Mouse (Mus musculus): ENCODE data around the gene Nlgn2. TPM values are rescaled to one million over a fixed set of nuclear protein-coding genes. Genes with fewer than 3 reads are reported as not detected.

Gene Nlgn2
- polyA plus RNA-seq, 1 experiment: 10.7 TPM

DNA sequence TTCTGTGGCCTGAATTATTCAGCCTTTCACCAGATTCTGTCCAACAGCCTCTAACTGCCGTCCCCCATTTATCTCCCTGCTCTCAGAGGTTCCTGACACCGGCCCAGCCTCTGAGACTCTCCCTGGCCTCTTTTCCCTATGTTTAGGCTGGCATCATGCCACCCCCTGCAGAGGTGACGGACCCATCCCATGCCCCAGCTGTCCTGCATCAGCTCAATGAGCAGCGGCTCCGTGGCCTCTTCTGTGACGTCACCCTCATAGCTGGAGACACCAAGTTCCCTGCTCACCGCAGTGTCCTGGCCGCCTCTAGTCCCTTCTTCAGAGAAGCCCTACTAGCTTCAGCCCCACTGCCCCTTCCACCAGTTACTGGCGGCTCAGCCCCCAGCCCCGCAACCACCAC lies 61.9 kb downstream of the Nlgn2 start:
- H3K36me3 ChIP-seq (ENCODE audit: control insufficient read depth, insufficient read depth): no peaks in the 10 kb centered on the region
- TF ChIP-seq MYOG (IDR thresholded peaks at IDR 0.05; ENCODE audit: control insufficient read depth, extremely low read depth, insufficient read length) (no peak), FOSL1 (IDR thresholded peaks at IDR 0.05; ENCODE audit: insufficient read depth, low read length, poor library complexity, severe bottlenecking) (no peak), CEBPB (IDR thresholded peaks at IDR 0.05; ENCODE audit: low read depth) (no peak)
- no peaks in the 10 kb centered on the region for H3K79me3 ChIP-seq (ENCODE audit: low read depth)
- no peak overlapping the region for H3K4me3 ChIP-seq (ENCODE audit: insufficient read depth, poor library complexity, severe bottlenecking)
- no peaks in the 10 kb centered on the region for H3K27me3 ChIP-seq (ENCODE audit: control insufficient read depth, insufficient read depth, insufficient read length)
- H3K79me2 ChIP-seq (ENCODE audit: control insufficient read depth, insufficient read depth): no peaks in the 10 kb centered on the region
- H3ac ChIP-seq (ENCODE audit: control insufficient read depth, insufficient read length, low read depth): no peak overlapping the region

DNA sequence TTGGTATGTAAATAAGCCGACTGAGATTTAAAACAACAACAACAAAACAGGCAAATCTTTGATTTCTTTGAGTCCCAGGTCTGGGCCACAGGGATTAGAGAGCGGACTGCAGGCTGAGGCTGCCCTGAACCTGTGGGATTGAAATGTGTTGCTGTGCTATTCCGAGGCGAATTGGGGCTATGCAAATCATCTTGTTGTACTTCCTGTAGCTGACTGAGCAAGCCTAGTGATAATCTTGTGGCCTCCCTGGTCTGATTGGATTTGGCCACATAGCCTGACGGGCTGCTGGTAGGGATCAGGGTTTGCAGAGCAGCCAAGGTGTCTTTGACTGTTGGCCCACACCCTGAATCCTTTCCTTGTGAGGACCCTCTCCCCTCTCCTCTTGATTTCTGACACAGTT lies 62.6 kb downstream of the Nlgn2 start:
- H3K79me2 ChIP-seq (ENCODE audit: control insufficient read depth, insufficient read depth): no peaks in the 10 kb centered on the region
- H3ac ChIP-seq (ENCODE audit: control insufficient read depth, insufficient read length, low read depth): no peak overlapping the region
- no peaks in the 10 kb centered on the region for H3K79me3 ChIP-seq (ENCODE audit: low read depth)
- no peak overlapping the region for H3K4me3 ChIP-seq (ENCODE audit: insufficient read depth, poor library complexity, severe bottlenecking)
- H3K36me3 ChIP-seq (ENCODE audit: control insufficient read depth, insufficient read depth): no peaks in the 10 kb centered on the region
- TF ChIP-seq MAX (IDR thresholded peaks at IDR 0.05) (no peak), CEBPB (IDR thresholded peaks at IDR 0.05; ENCODE audit: low read depth) (no peak), USF1 (IDR thresholded peaks at IDR 0.05; ENCODE audit: low read depth) (no peak), MYOD1 (IDR thresholded peaks at IDR 0.05; ENCODE audit: control insufficient read depth, insufficient read length, low read depth) (no peak), FOSL1 (IDR thresholded peaks at IDR 0.05; ENCODE audit: insufficient read depth, low read length, poor library complexity, severe bottlenecking) (no peak), MYOG (IDR thresholded peaks at IDR 0.05; ENCODE audit: control insufficient read depth, extremely low read depth, insufficient read length) (no peak), CTCF (IDR thresholded peaks at IDR 0.05; ENCODE audit: control insufficient read depth, insufficient read depth, insufficient read length) (no peak)
- H3K27me3 ChIP-seq (ENCODE audit: control insufficient read depth, insufficient read depth, insufficient read length): no peaks in the 10 kb centered on the region

Small RNAs within 50 kb of the gene (microRNA-seq; reads per million reads assigned to microRNA genes)
- gene Mir6924 (ENCODE audit: borderline microRNAs expressed): not detected

Other genes with a start within 250 kb of the Nlgn2 start
- gene Atp1b2, start 231.8 kb downstream of the Nlgn2 start, polyA plus RNA-seq (2012; fragmentation: generic; extraction: Trizol): 0.20 TPM
- gene Shbg, start 219.9 kb downstream of the Nlgn2 start, polyA plus RNA-seq (2012; fragmentation: generic; extraction: Trizol): 0.18 TPM
- 3.8 TPM for gene Sat2, start 215.8 kb downstream of the Nlgn2 start, polyA plus RNA-seq (2012; fragmentation: generic; extraction: Trizol)
- gene Fxr2, start 204.8 kb downstream of the Nlgn2 start, polyA plus RNA-seq (2012; fragmentation: generic; extraction: Trizol): 96.0 TPM
- gene Sox15, start 182.5 kb downstream of the Nlgn2 start, polyA plus RNA-seq (2012; fragmentation: generic; extraction: Trizol): 0.08 TPM
- gene Mpdu1, start 175.1 kb downstream of the Nlgn2 start, polyA plus RNA-seq (2012; fragmentation: generic; extraction: Trizol): 95.8 TPM
- gene Cd68, start 171.6 kb downstream of the Nlgn2 start, polyA plus RNA-seq (2012; fragmentation: generic; extraction: Trizol): 1.5 TPM
- gene Eif4a1, start 165.4 kb downstream of the Nlgn2 start, polyA plus RNA-seq (2012; fragmentation: generic; extraction: Trizol): 1,304 TPM
- gene Senp3, start 155.7 kb downstream of the Nlgn2 start, polyA plus RNA-seq (2012; fragmentation: generic; extraction: Trizol): 89.0 TPM
- gene Tnfsf13, start 152.0 kb downstream of the Nlgn2 start, polyA plus RNA-seq (2012; fragmentation: generic; extraction: Trizol): 0.28 TPM
- 6.4 TPM for gene Tnfsf12, start 141.9 kb downstream of the Nlgn2 start, polyA plus RNA-seq (2012; fragmentation: generic; extraction: Trizol)
- gene Tnfsfm13, start 141.7 kb downstream of the Nlgn2 start, polyA plus RNA-seq (2012; fragmentation: generic; extraction: Trizol): 1.5 TPM
- gene Polr2a, start 79.1 kb downstream of the Nlgn2 start, polyA plus RNA-seq (2012; fragmentation: generic; extraction: Trizol): 84.2 TPM
- gene Slc35g3, start 75.8 kb downstream of the Nlgn2 start, polyA plus RNA-seq (2012; fragmentation: generic; extraction: Trizol): 0.08 TPM
- gene Zbtb4, start 71.9 kb downstream of the Nlgn2 start, polyA plus RNA-seq (2012; fragmentation: generic; extraction: Trizol): 3.0 TPM
- 37.7 TPM for gene Chrnb1, start 41.8 kb downstream of the Nlgn2 start, polyA plus RNA-seq (2012; fragmentation: generic; extraction: Trizol)
- 4.2 TPM for gene Fgf11, start 35.9 kb downstream of the Nlgn2 start, polyA plus RNA-seq (2012; fragmentation: generic; extraction: Trizol)
- 0.32 TPM for gene Tmem102, start 32.2 kb downstream of the Nlgn2 start, polyA plus RNA-seq (2012; fragmentation: generic; extraction: Trizol)
- gene Gm39566, start 22.5 kb downstream of the Nlgn2 start, polyA plus RNA-seq (2012; fragmentation: generic; extraction: Trizol): not detected
- not detected for gene Spem2, start 19.3 kb downstream of the Nlgn2 start, polyA plus RNA-seq (2012; fragmentation: generic; extraction: Trizol)
- not detected for gene Spem1, start 15.6 kb downstream of the Nlgn2 start, polyA plus RNA-seq (2012; fragmentation: generic; extraction: Trizol)
- 260 TPM for gene Tmem256, start 730 bp upstream of the Nlgn2 start, polyA plus RNA-seq (2012; fragmentation: generic; extraction: Trizol)
- 82.7 TPM for gene Plscr3, start 8.6 kb upstream of the Nlgn2 start, polyA plus RNA-seq (2012; fragmentation: generic; extraction: Trizol)
- gene Tnk1, start 20.9 kb upstream of the Nlgn2 start, polyA plus RNA-seq (2012; fragmentation: generic; extraction: Trizol): not detected
- gene Tmem95, start 40.2 kb upstream of the Nlgn2 start, polyA plus RNA-seq (2012; fragmentation: generic; extraction: Trizol): not detected
- 17.2 TPM for gene Kctd11, start 43.6 kb upstream of the Nlgn2 start, polyA plus RNA-seq (2012; fragmentation: generic; extraction: Trizol)
- gene Acap1, start 57.8 kb upstream of the Nlgn2 start, polyA plus RNA-seq (2012; fragmentation: generic; extraction: Trizol): 0.21 TPM
- 2.4 TPM for gene 2810408A11Rik, start 63.2 kb upstream of the Nlgn2 start, polyA plus RNA-seq (2012; fragmentation: generic; extraction: Trizol)
- 38.4 TPM for gene Neurl4, start 63.3 kb upstream of the Nlgn2 start, polyA plus RNA-seq (2012; fragmentation: generic; extraction: Trizol)
- gene Gps2, start 76.1 kb upstream of the Nlgn2 start, polyA plus RNA-seq (2012; fragmentation: generic; extraction: Trizol): 37.3 TPM
- gene Eif5a, start 84.2 kb upstream of the Nlgn2 start, polyA plus RNA-seq (2012; fragmentation: generic; extraction: Trizol): 2,142 TPM
- 0.02 TPM for gene Ybx2, start 98.0 kb upstream of the Nlgn2 start, polyA plus RNA-seq (2012; fragmentation: generic; extraction: Trizol)
- 0.53 TPM for gene Slc2a4, start 110.4 kb upstream of the Nlgn2 start, polyA plus RNA-seq (2012; fragmentation: generic; extraction: Trizol)
- gene Cldn7, start 127.0 kb upstream of the Nlgn2 start, polyA plus RNA-seq (2012; fragmentation: generic; extraction: Trizol): 0.06 TPM
- gene Ctdnep1, start 143.4 kb upstream of the Nlgn2 start, polyA plus RNA-seq (2012; fragmentation: generic; extraction: Trizol): 141 TPM
- 111 TPM for gene Elp5, start 144.7 kb upstream of the Nlgn2 start, polyA plus RNA-seq (2012; fragmentation: generic; extraction: Trizol)
- 362 TPM for gene Gabarap, start 153.4 kb upstream of the Nlgn2 start, polyA plus RNA-seq (2012; fragmentation: generic; extraction: Trizol)
- gene Phf23, start 158.0 kb upstream of the Nlgn2 start, polyA plus RNA-seq (2012; fragmentation: generic; extraction: Trizol): 93.4 TPM
- gene Dvl2, start 162.8 kb upstream of the Nlgn2 start, polyA plus RNA-seq (2012; fragmentation: generic; extraction: Trizol): 36.4 TPM
- gene Acadvl, start 177.6 kb upstream of the Nlgn2 start, polyA plus RNA-seq (2012; fragmentation: generic; extraction: Trizol): 87.8 TPM
- 25.3 TPM for gene Dlg4, start 179.2 kb upstream of the Nlgn2 start, polyA plus RNA-seq (2012; fragmentation: generic; extraction: Trizol)
- gene Asgr1, start 216.3 kb upstream of the Nlgn2 start, polyA plus RNA-seq (2012; fragmentation: generic; extraction: Trizol): 4.0 TPM

Data from C2C12 (cell line).